Mouse (Mus musculus): ENCODE measurements around the gene Zfp523. TPM values are rescaled to one million over a fixed set of nuclear protein-coding genes. Genes with fewer than 3 reads are reported as not detected.

Zfp523 gene
- polyA plus RNA-seq, 1 experiment from 2014 or later = 19.2 TPM

GRCm38 (mm10) chr17:28143751-28144150, 33.2 kb upstream of the Zfp523 start:
- H3K4me3 ChIP-seq (ENCODE audit: control insufficient read depth in 1 of 2, insufficient read depth in 1 of 2, low read depth in 1 of 2, low read length in 2 of 2) = no peak overlapping the region
- ATAC-seq (ENCODE audit: insufficient number of reproducible peaks, insufficient read depth, low FRiP score, low read depth) = no peak
- H3K4me2 ChIP-seq (ENCODE audit: low read length) = peak overlapping the region; percentile 19; the same call in 1 of the 2 replicates
- no peak overlapping the region for H3K9ac ChIP-seq (ENCODE audit: low read length)
- no peak overlapping the region for H3K27ac ChIP-seq (replicated peaks in 1 of 2; ENCODE audit: control insufficient read depth in 1 of 2, insufficient read depth in 1 of 2, low read depth in 2 of 2, low read length in 2 of 2)
- peaks cover 78% of the 10 kb centered on the region for H3K27me3 ChIP-seq (ENCODE audit: control insufficient read depth, insufficient read depth, low read length)
- H3K4me1 ChIP-seq (ENCODE audit: control insufficient read depth in 2 of 2, insufficient read depth in 2 of 2, low read length in 2 of 2) = peaks cover 8 to 21% of the 10 kb centered on the region in 2 experiments; a peak in 3 of 4 replicates
- no peaks in the 10 kb centered on the region for H3K9me3 ChIP-seq (ENCODE audit: control insufficient read depth, low read length)
- WGBS = 6% methylated on average over 9 of the region's 9 CpGs
- H3K36me3 ChIP-seq (ENCODE audit: control insufficient read depth, insufficient read depth, low read length) = no peaks in the 10 kb centered on the region

DNA sequence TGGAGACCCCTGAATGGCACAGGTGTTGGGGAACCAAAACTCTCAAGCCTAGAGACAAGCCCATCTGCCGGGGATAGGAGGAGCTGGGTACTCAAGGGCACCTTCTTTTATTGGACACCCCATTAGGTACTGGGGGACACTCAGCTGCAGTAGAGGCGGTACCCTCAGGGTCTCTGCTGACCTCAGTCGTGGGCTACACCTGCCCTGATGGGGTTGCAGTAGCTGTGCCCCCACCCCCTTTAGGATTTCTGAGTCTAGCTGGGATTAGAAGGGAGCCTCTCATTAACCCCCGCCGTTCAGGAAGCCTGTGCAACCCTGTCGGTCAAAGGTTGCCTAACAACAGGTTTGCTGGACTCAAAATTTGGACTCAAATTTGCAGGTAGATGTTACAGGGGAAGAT, 32.7 kb upstream of the Zfp523 start:
- Histone ChIP-seq H3K9ac (ENCODE audit: low read length) (no peak overlapping the region), H3K36me3 (ENCODE audit: control insufficient read depth, insufficient read depth, low read length) (no peaks in the 10 kb centered on the region), H3K4me2 (ENCODE audit: low read length) (no peak overlapping the region; the same call in 1 of the 2 replicates), H3K9me3 (ENCODE audit: control insufficient read depth, low read length) (no peaks in the 10 kb centered on the region), H3K27ac (replicated peaks in 1 of 2; ENCODE audit: control insufficient read depth in 1 of 2, insufficient read depth in 1 of 2, low read depth in 2 of 2, low read length in 2 of 2) (no peak overlapping the region), H3K4me3 (ENCODE audit: control insufficient read depth in 1 of 2, insufficient read depth in 1 of 2, low read depth in 1 of 2, low read length in 2 of 2) (no peak overlapping the region), H3K4me1 (ENCODE audit: control insufficient read depth in 2 of 2, insufficient read depth in 2 of 2, low read length in 2 of 2) (peaks cover 8 to 21% of the 10 kb centered on the region in 2 experiments; a peak in 3 of 4 replicates), H3K27me3 (ENCODE audit: control insufficient read depth, insufficient read depth, low read length) (peaks cover 78% of the 10 kb centered on the region)
- ATAC-seq (ENCODE audit: insufficient number of reproducible peaks, insufficient read depth, low FRiP score, low read depth) = no peak
- 19% methylated on average over 6 of the region's 6 CpGs for WGBS

DNA sequence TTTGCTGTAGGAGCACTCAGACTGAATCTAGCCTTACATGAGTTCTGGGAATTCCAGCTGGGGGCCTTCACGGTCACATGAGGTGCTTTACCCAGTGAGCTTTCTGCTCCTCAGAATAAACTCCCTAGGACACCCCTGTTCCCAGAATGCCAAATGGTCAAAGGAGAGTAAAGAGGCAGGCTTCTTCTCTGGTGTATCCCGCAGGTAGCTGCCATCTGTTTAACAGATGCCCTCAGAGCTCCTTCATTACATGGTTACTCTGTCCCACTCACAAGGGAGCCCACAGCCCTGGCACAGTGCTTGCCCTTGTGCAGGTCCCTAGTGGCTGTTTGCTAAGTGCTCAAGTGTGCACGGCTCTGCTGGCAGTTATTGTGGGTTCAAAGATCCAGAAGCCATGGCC, 28.6 kb upstream of the Zfp523 start:
- WGBS = 68% methylated on average over 3 of the region's 3 CpGs

GRCm38 (mm10) chr17:28149734-28150133, 27.2 kb upstream of the Zfp523 start:
- Histone ChIP-seq H3K27me3 (ENCODE audit: control insufficient read depth, insufficient read depth, low read length) (peaks cover 31% of the 10 kb centered on the region), H3K9me3 (ENCODE audit: control insufficient read depth, low read length) (no peaks in the 10 kb centered on the region), H3K4me2 (ENCODE audit: low read length) (no peak overlapping the region), H3K4me3 (ENCODE audit: control insufficient read depth in 1 of 2, insufficient read depth in 1 of 2, low read depth in 1 of 2, low read length in 2 of 2) (no peak overlapping the region), H3K9ac (ENCODE audit: low read length) (no peak overlapping the region), H3K36me3 (ENCODE audit: control insufficient read depth, insufficient read depth, low read length) (no peaks in the 10 kb centered on the region), H3K27ac (replicated peaks in 1 of 2; ENCODE audit: control insufficient read depth in 1 of 2, insufficient read depth in 1 of 2, low read depth in 2 of 2, low read length in 2 of 2) (no peak overlapping the region), H3K4me1 (ENCODE audit: control insufficient read depth in 2 of 2, insufficient read depth in 2 of 2, low read length in 2 of 2) (peaks cover 3 to 7% of the 10 kb centered on the region in 2 experiments; a peak in 2 of 4 replicates)
- ATAC-seq (ENCODE audit: insufficient number of reproducible peaks, insufficient read depth, low FRiP score, low read depth) = no peak
- 56% methylated on average over 8 of the region's 8 CpGs for WGBS

More for the DNA sequence above, 28.6 kb upstream of the Zfp523 start:
- H3K4me3 ChIP-seq (ENCODE audit: control insufficient read depth in 1 of 2, insufficient read depth in 1 of 2, low read depth in 1 of 2, low read length in 2 of 2) = no peak overlapping the region
- H3K4me2 ChIP-seq (ENCODE audit: low read length) = no peak overlapping the region
- H3K27me3 ChIP-seq (ENCODE audit: control insufficient read depth, insufficient read depth, low read length) = peaks cover 41% of the 10 kb centered on the region
- no peaks in the 10 kb centered on the region for H3K36me3 ChIP-seq (ENCODE audit: control insufficient read depth, insufficient read depth, low read length)
- no peaks in the 10 kb centered on the region for H3K9me3 ChIP-seq (ENCODE audit: control insufficient read depth, low read length)
- no peak overlapping the region for H3K9ac ChIP-seq (ENCODE audit: low read length)
- H3K4me1 ChIP-seq (ENCODE audit: control insufficient read depth in 2 of 2, insufficient read depth in 2 of 2, low read length in 2 of 2) = peaks cover 7 to 12% of the 10 kb centered on the region in 2 experiments; a peak in 3 of 4 replicates
- ATAC-seq (ENCODE audit: insufficient number of reproducible peaks, insufficient read depth, low FRiP score, low read depth) = no peak
- no peak overlapping the region for H3K27ac ChIP-seq (replicated peaks in 1 of 2; ENCODE audit: control insufficient read depth in 1 of 2, insufficient read depth in 1 of 2, low read depth in 2 of 2, low read length in 2 of 2)

GRCm38 (mm10) chr17:28150456-28150855, 26.5 kb upstream of the Zfp523 start:
- Histone ChIP-seq H3K27me3 (ENCODE audit: control insufficient read depth, insufficient read depth, low read length) (peaks cover 24% of the 10 kb centered on the region), H3K9ac (ENCODE audit: low read length) (no peak overlapping the region)

GRCm38 (mm10) chr17:28153095-28153494, 23.8 kb upstream of the Zfp523 start:
- Histone ChIP-seq H3K36me3 (ENCODE audit: control insufficient read depth, insufficient read depth, low read length) (no peaks in the 10 kb centered on the region), H3K4me1 (ENCODE audit: control insufficient read depth in 2 of 2, insufficient read depth in 2 of 2, low read length in 2 of 2) (peaks cover 3 to 4% of the 10 kb centered on the region in 2 experiments; a peak in 2 of 4 replicates), H3K27ac (replicated peaks in 1 of 2; ENCODE audit: control insufficient read depth in 1 of 2, insufficient read depth in 1 of 2, low read depth in 2 of 2, low read length in 2 of 2) (no peak overlapping the region), H3K4me2 (ENCODE audit: low read length) (no peak overlapping the region), H3K9me3 (ENCODE audit: control insufficient read depth, low read length) (no peaks in the 10 kb centered on the region), H3K9ac (ENCODE audit: low read length) (no peak overlapping the region), H3K4me3 (ENCODE audit: control insufficient read depth in 1 of 2, insufficient read depth in 1 of 2, low read depth in 1 of 2, low read length in 2 of 2) (no peak overlapping the region), H3K27me3 (ENCODE audit: control insufficient read depth, insufficient read depth, low read length) (peaks cover 19% of the 10 kb centered on the region; the same call in 1 of the 2 replicates)
- WGBS = 79% methylated on average over 6 of the region's 6 CpGs
- no peak for ATAC-seq (ENCODE audit: insufficient number of reproducible peaks, insufficient read depth, low FRiP score, low read depth)

More at GRCm38 (mm10) chr17:28150456-28150855, 26.5 kb upstream of the Zfp523 start:
- no peaks in the 10 kb centered on the region for H3K36me3 ChIP-seq (ENCODE audit: control insufficient read depth, insufficient read depth, low read length)
- no peak overlapping the region for H3K4me2 ChIP-seq (ENCODE audit: low read length)
- 73% methylated on average over 12 of the region's 12 CpGs for WGBS
- peaks cover 3 to 7% of the 10 kb centered on the region in 2 experiments; a peak in 2 of 4 replicates for H3K4me1 ChIP-seq (ENCODE audit: control insufficient read depth in 2 of 2, insufficient read depth in 2 of 2, low read length in 2 of 2)
- H3K9me3 ChIP-seq (ENCODE audit: control insufficient read depth, low read length) = no peaks in the 10 kb centered on the region
- no peak overlapping the region for H3K27ac ChIP-seq (replicated peaks in 1 of 2; ENCODE audit: control insufficient read depth in 1 of 2, insufficient read depth in 1 of 2, low read depth in 2 of 2, low read length in 2 of 2)
- no peak overlapping the region for H3K4me3 ChIP-seq (ENCODE audit: control insufficient read depth in 1 of 2, insufficient read depth in 1 of 2, low read depth in 1 of 2, low read length in 2 of 2)
- no peak for ATAC-seq (ENCODE audit: insufficient number of reproducible peaks, insufficient read depth, low FRiP score, low read depth)

GRCm38 (mm10) chr17:28154970-28155369, 22.0 kb upstream of the Zfp523 start:
- Histone ChIP-seq H3K9me3 (ENCODE audit: control insufficient read depth, low read length) (no peaks in the 10 kb centered on the region), H3K4me3 (ENCODE audit: control insufficient read depth in 1 of 2, insufficient read depth in 1 of 2, low read depth in 1 of 2, low read length in 2 of 2) (no peak overlapping the region), H3K27ac (replicated peaks in 1 of 2; ENCODE audit: control insufficient read depth in 1 of 2, insufficient read depth in 1 of 2, low read depth in 2 of 2, low read length in 2 of 2) (no peak overlapping the region), H3K36me3 (ENCODE audit: control insufficient read depth, insufficient read depth, low read length) (no peaks in the 10 kb centered on the region), H3K4me1 (ENCODE audit: control insufficient read depth in 2 of 2, insufficient read depth in 2 of 2, low read length in 2 of 2) (no peaks in the 10 kb centered on the region; a peak in 1 of 4 replicates), H3K4me2 (ENCODE audit: low read length) (no peak overlapping the region), H3K27me3 (ENCODE audit: control insufficient read depth, insufficient read depth, low read length) (peaks cover 27% of the 10 kb centered on the region), H3K9ac (ENCODE audit: low read length) (no peak overlapping the region)
- ATAC-seq (ENCODE audit: insufficient number of reproducible peaks, insufficient read depth, low FRiP score, low read depth) = no peak
- 78% methylated on average over 8 of the region's 8 CpGs for WGBS

GRCm38 (mm10) chr17:28160361-28160760, 16.6 kb upstream of the Zfp523 start:
- 16% methylated on average over 9 of the region's 10 CpGs for WGBS
- H3K4me2 ChIP-seq (ENCODE audit: low read length) = no peak overlapping the region
- H3K36me3 ChIP-seq (ENCODE audit: control insufficient read depth, insufficient read depth, low read length) = no peaks in the 10 kb centered on the region
- no peak for ATAC-seq (ENCODE audit: insufficient number of reproducible peaks, insufficient read depth, low FRiP score, low read depth)
- H3K4me3 ChIP-seq (ENCODE audit: control insufficient read depth in 1 of 2, insufficient read depth in 1 of 2, low read depth in 1 of 2, low read length in 2 of 2) = no peak overlapping the region
- no peaks in the 10 kb centered on the region for H3K9me3 ChIP-seq (ENCODE audit: control insufficient read depth, low read length)
- peaks cover 60% of the 10 kb centered on the region for H3K27me3 ChIP-seq (ENCODE audit: control insufficient read depth, insufficient read depth, low read length)
- no peak overlapping the region for H3K27ac ChIP-seq (replicated peaks in 1 of 2; ENCODE audit: control insufficient read depth in 1 of 2, insufficient read depth in 1 of 2, low read depth in 2 of 2, low read length in 2 of 2)
- H3K4me1 ChIP-seq (ENCODE audit: control insufficient read depth in 2 of 2, insufficient read depth in 2 of 2, low read length in 2 of 2) = peaks cover 14 to 22% of the 10 kb centered on the region in 2 experiments
- no peak overlapping the region; the same call in 1 of the 2 replicates for H3K9ac ChIP-seq (ENCODE audit: low read length)
